Mouse (Mus musculus): ENCODE data around the gene Adipor2.

DNA sequence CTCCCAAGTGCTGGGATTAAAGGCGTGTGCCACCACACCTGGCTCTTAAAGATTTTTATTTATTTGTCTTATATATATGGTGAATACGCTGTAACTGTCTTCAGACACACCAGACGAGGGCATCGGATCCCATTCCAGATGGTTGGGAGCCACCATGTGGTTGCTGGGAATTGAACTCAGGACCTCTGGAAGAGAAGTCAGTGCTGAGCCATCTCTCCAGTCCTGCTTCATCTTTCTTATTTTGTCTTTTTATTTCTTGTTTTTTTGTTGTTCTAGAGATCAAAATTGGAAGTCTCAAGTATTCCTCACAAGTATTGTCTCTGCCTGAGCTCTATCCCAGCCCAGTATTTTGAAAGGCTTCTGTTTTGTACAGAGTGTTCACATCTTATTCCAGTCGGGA, 2.9 kb upstream of the Adipor2 start:
- TF ChIP-seq CTCF (IDR thresholded peaks at IDR 0.05) (no peak), EP300 (IDR thresholded peaks at IDR 0.05; ENCODE audit: insufficient read depth, low read depth, low read length) (no peak)

All from heart, adult 2 months (tissue).